Mouse (Mus musculus): Measurements from ENCODE around the gene Hepacam. TPM values are rescaled to one million over a fixed set of nuclear protein-coding genes. Genes with fewer than 3 reads are reported as not detected.

Hepacam gene
- polyA plus RNA-seq, 1 experiment from 2014 or later: not detected

- 78% methylated on average over 3 of the region's 3 CpGs for WGBS
Measured at GRCm38 (mm10) chr9:37414666-37415065, 47.5 kb downstream of the Hepacam start.

GRCm38 (mm10) chr9:37418791-37419190 lies 51.6 kb downstream of the Hepacam start:
- H3K9me3 ChIP-seq (ENCODE audit: control insufficient read depth, low read depth, low read length): no peaks in the 10 kb centered on the region
- H3K4me2 ChIP-seq (replicated peaks; ENCODE audit: low read depth, low read length): no peak overlapping the region
- WGBS: 72% methylated on average over 4 of the region's 4 CpGs
- no peak overlapping the region for H3K9ac ChIP-seq (replicated peaks; ENCODE audit: low read depth, low read length)
- H3K27ac ChIP-seq (ENCODE audit: low read length): no peak overlapping the region
- H3K27me3 ChIP-seq (ENCODE audit: control insufficient read depth, insufficient read depth, low read length): no peaks in the 10 kb centered on the region
- ATAC-seq (ENCODE audit: insufficient number of reproducible peaks, insufficient read depth, low FRiP score, low read depth): no peak
- no peaks in the 10 kb centered on the region for H3K36me3 ChIP-seq (ENCODE audit: control insufficient read depth, insufficient read depth, low read length)
- no peaks in the 10 kb centered on the region for H3K4me1 ChIP-seq (ENCODE audit: control insufficient read depth, insufficient read depth, low read length)
- H3K4me3 ChIP-seq (ENCODE audit: low read depth, low read length): no peak overlapping the region

More at GRCm38 (mm10) chr9:37414666-37415065, 47.5 kb downstream of the Hepacam start:
- H3K9ac ChIP-seq (replicated peaks; ENCODE audit: low read depth, low read length): no peak overlapping the region
- no peak overlapping the region for H3K4me2 ChIP-seq (replicated peaks; ENCODE audit: low read depth, low read length)
- H3K27ac ChIP-seq (ENCODE audit: low read length): no peak overlapping the region
- no peak overlapping the region for H3K4me3 ChIP-seq (ENCODE audit: low read depth, low read length)
- ATAC-seq (ENCODE audit: insufficient number of reproducible peaks, insufficient read depth, low FRiP score, low read depth): no peak
- no peaks in the 10 kb centered on the region for H3K4me1 ChIP-seq (ENCODE audit: control insufficient read depth, insufficient read depth, low read length)
- H3K27me3 ChIP-seq (ENCODE audit: control insufficient read depth, insufficient read depth, low read length): no peaks in the 10 kb centered on the region
- H3K36me3 ChIP-seq (ENCODE audit: control insufficient read depth, insufficient read depth, low read length): no peaks in the 10 kb centered on the region
- H3K9me3 ChIP-seq (ENCODE audit: control insufficient read depth, low read depth, low read length): no peaks in the 10 kb centered on the region

- ATAC-seq (ENCODE audit: insufficient number of reproducible peaks, insufficient read depth, low FRiP score, low read depth): peak; percentile 92
- Histone ChIP-seq H3K9me3 (ENCODE audit: control insufficient read depth, low read depth, low read length) (no peaks in the 10 kb centered on the region), H3K9ac (replicated peaks; ENCODE audit: low read depth, low read length) (no peak overlapping the region), H3K4me1 (ENCODE audit: control insufficient read depth, insufficient read depth, low read length) (no peaks in the 10 kb centered on the region), H3K27ac (ENCODE audit: low read length) (no peak overlapping the region), H3K4me2 (replicated peaks; ENCODE audit: low read depth, low read length) (peak overlapping the region; percentile 58), H3K36me3 (ENCODE audit: control insufficient read depth, insufficient read depth, low read length) (no peaks in the 10 kb centered on the region), H3K27me3 (ENCODE audit: control insufficient read depth, insufficient read depth, low read length) (no peaks in the 10 kb centered on the region), H3K4me3 (ENCODE audit: low read depth, low read length) (peak overlapping the region; percentile 24)
- WGBS: under 1% methylated on average over 27 of the region's 27 CpGs
Measured at GRCm38 (mm10) chr9:37420676-37421075, 53.5 kb downstream of the Hepacam start.

GRCm38 (mm10) chr9:37421239-37421638 lies 54.1 kb downstream of the Hepacam start:
- no peak; the same call in 1 of the 2 replicates for ATAC-seq (ENCODE audit: insufficient number of reproducible peaks, insufficient read depth, low FRiP score, low read depth)
- Histone ChIP-seq H3K27me3 (ENCODE audit: control insufficient read depth, insufficient read depth, low read length) (no peaks in the 10 kb centered on the region), H3K36me3 (ENCODE audit: control insufficient read depth, insufficient read depth, low read length) (no peaks in the 10 kb centered on the region), H3K4me2 (replicated peaks; ENCODE audit: low read depth, low read length) (peak overlapping the region; percentile 58), H3K4me3 (ENCODE audit: low read depth, low read length) (peak overlapping the region; percentile 24), H3K9ac (replicated peaks; ENCODE audit: low read depth, low read length) (no peak overlapping the region), H3K9me3 (ENCODE audit: control insufficient read depth, low read depth, low read length) (no peaks in the 10 kb centered on the region), H3K27ac (ENCODE audit: low read length) (no peak overlapping the region), H3K4me1 (ENCODE audit: control insufficient read depth, insufficient read depth, low read length) (no peaks in the 10 kb centered on the region)
- 22% methylated on average over 12 of the region's 12 CpGs for WGBS

DNA sequence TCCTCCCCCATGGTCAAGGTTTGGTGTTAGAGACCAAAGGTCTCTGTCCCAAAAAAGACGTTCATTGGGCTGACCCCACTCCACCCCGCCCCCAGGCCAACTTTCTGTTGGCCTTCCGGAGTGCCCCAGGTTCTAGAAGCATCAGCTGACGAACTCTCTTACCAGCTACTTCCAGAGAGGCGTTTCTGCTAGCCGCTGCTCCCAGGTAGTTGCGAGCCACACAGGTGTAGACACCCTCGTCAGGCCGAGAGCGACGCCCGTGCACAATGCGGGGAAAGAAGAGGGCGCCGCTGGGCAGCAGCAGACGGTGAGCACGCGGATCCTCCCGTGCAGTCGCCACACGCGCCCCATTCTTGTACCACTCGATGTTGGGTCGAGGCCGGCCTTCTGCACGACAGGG lies 62.2 kb downstream of the Hepacam start:
- 8% methylated on average over 26 of the region's 26 CpGs for WGBS
- Histone ChIP-seq H3K9ac (replicated peaks; ENCODE audit: low read depth, low read length) (no peak overlapping the region), H3K9me3 (ENCODE audit: control insufficient read depth, low read depth, low read length) (no peaks in the 10 kb centered on the region), H3K4me1 (ENCODE audit: control insufficient read depth, insufficient read depth, low read length) (peaks cover 8% of the 10 kb centered on the region; the same call in 1 of the 2 replicates), H3K36me3 (ENCODE audit: control insufficient read depth, insufficient read depth, low read length) (no peaks in the 10 kb centered on the region), H3K27me3 (ENCODE audit: control insufficient read depth, insufficient read depth, low read length) (peaks cover 49% of the 10 kb centered on the region), H3K4me2 (replicated peaks; ENCODE audit: low read depth, low read length) (no peak overlapping the region), H3K4me3 (ENCODE audit: low read depth, low read length) (no peak overlapping the region), H3K27ac (ENCODE audit: low read length) (no peak overlapping the region)
- no peak for ATAC-seq (ENCODE audit: insufficient number of reproducible peaks, insufficient read depth, low FRiP score, low read depth)

DNA sequence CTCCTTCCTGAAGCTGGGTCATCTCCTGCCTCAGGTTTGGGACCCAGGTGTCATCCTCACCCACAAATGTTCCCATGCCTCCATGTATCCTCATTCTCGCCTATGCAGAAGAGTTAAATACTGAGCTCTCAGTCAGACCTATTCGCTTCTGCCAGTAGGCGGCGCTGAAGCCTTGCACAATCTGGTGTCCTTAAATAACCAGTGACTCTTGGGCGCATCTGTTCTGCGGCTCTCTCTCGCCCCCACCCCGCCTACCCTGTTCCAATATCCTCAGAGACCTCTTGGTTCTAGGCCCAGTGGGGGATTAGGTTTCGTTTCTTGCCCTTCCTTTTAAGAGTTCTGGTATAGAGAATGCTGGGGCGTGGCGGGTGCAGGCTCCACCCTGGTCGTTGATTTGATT lies 63.4 kb downstream of the Hepacam start:
- Histone ChIP-seq H3K27ac (ENCODE audit: low read length) (no peak overlapping the region), H3K27me3 (ENCODE audit: control insufficient read depth, insufficient read depth, low read length) (peaks cover 60% of the 10 kb centered on the region), H3K9me3 (ENCODE audit: control insufficient read depth, low read depth, low read length) (no peaks in the 10 kb centered on the region), H3K4me1 (ENCODE audit: control insufficient read depth, insufficient read depth, low read length) (peaks cover 8% of the 10 kb centered on the region; the same call in 1 of the 2 replicates), H3K36me3 (ENCODE audit: control insufficient read depth, insufficient read depth, low read length) (no peaks in the 10 kb centered on the region), H3K4me2 (replicated peaks; ENCODE audit: low read depth, low read length) (no peak overlapping the region), H3K4me3 (ENCODE audit: low read depth, low read length) (no peak overlapping the region), H3K9ac (replicated peaks; ENCODE audit: low read depth, low read length) (no peak overlapping the region)
- ATAC-seq (ENCODE audit: insufficient number of reproducible peaks, insufficient read depth, low FRiP score, low read depth): peak; percentile 59; the same call in 1 of the 2 replicates
- 3% methylated on average over 12 of the region's 12 CpGs for WGBS

DNA sequence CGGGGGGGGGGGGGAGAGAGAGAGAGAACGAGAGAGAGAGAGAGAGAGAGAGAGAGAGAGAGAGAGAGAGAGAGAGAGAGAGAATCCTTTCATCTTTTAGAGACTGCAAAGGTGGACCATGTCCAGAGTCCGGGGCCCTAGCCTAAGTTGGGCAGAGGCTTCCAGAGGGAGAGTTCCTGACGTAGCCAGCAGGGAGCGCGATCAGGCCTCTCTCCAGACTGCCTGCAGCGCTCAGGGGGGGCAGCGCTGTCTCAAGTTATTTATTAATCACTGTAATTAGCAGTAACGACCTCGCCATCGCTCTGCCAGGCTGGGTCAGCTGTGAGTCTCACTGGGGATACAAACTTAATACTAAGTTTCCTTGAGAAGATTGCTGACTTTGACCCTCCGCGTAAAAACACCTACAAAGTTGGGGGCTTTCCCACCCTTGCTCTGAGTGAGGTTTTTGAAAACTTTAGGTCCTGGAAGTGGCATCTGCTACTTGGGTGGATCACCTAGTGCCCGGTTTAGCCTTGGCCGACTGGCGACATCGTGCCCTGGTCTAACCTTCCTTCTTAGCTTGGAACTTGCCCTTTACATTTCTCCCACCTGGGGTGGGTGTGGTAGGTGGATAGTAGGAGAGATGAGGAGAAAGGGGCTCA lies 65.0 kb downstream of the Hepacam start:
- no peak for ATAC-seq (ENCODE audit: insufficient number of reproducible peaks, insufficient read depth, low FRiP score, low read depth)
- 2% methylated on average over 15 of the region's 17 CpGs for WGBS
- Histone ChIP-seq H3K9ac (replicated peaks; ENCODE audit: low read depth, low read length) (no peak overlapping the region), H3K4me1 (ENCODE audit: control insufficient read depth, insufficient read depth, low read length) (peaks cover 8% of the 10 kb centered on the region; the same call in 1 of the 2 replicates), H3K27me3 (ENCODE audit: control insufficient read depth, insufficient read depth, low read length) (peaks cover 65% of the 10 kb centered on the region), H3K9me3 (ENCODE audit: control insufficient read depth, low read depth, low read length) (no peaks in the 10 kb centered on the region), H3K4me2 (replicated peaks; ENCODE audit: low read depth, low read length) (peak overlapping the region; percentile 35; the same call in 1 of the 2 replicates), H3K4me3 (ENCODE audit: low read depth, low read length) (no peak overlapping the region), H3K27ac (ENCODE audit: low read length) (no peak overlapping the region), H3K36me3 (ENCODE audit: control insufficient read depth, insufficient read depth, low read length) (no peaks in the 10 kb centered on the region)

DNA sequence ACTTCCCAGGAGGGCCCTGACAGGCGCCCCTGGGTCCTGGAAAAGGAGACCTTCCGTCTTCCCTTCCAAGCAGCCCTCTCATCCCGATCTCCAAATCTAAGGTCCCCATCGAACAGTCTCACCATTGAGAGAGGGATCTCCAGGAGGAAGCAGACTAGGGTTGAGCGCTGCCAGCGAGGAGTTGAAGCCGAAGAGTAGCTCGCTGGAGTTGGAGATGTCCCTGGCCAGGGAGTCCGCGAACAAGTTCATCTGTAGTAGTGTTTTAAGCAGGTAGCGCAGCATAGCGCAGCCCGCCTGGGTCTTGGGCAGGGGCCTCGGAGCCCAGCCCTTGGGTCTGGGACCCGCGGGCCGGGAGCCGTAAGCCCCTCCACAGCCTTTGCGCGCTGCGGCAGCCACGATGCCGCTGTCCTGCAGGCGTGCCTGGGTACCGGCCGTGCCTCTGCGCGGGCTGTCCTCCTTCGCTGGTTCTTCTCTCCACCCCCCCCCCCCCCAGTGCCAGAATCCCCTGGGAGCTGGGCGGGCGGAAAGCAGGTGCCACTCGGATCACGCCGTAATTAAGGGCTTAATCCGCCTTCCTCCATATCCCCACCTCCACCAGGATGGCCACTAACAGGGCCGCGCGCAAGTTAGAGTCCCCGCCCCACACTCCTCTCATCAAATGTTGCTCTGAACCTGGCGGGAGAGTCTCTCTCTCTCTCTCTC lies 65.7 kb downstream of the Hepacam start, which contains the start of gene Robo3:
Gene Robo3, minus strand, starts transcription at position 527 of the 702 bp plus-strand sequence.
- peaks cover 62% of the 10 kb centered on the region for H3K27me3 ChIP-seq (ENCODE audit: control insufficient read depth, insufficient read depth, low read length)
- no peaks in the 10 kb centered on the region for H3K9me3 ChIP-seq (ENCODE audit: control insufficient read depth, low read depth, low read length)
- H3K4me3 ChIP-seq (ENCODE audit: low read depth, low read length): peak within 1 kb of the TSS; percentile 17; the same call in 1 of the 2 replicates
- H3K27ac ChIP-seq (ENCODE audit: low read length): no peak within 1 kb of the TSS
- WGBS: 1% methylated on average over 38 of the region's 40 CpGs
- no peak within 1 kb of the TSS for H3K9ac ChIP-seq (replicated peaks; ENCODE audit: low read depth, low read length)
- peaks cover 8% of the 10 kb centered on the region; the same call in 1 of the 2 replicates for H3K4me1 ChIP-seq (ENCODE audit: control insufficient read depth, insufficient read depth, low read length)
- ATAC-seq (ENCODE audit: insufficient number of reproducible peaks, insufficient read depth, low FRiP score, low read depth): no peak; the same call in 1 of the 2 replicates
- H3K4me2 ChIP-seq (replicated peaks; ENCODE audit: low read depth, low read length): peak within 1 kb of the TSS; percentile 35
- no peaks in the 10 kb centered on the region for H3K36me3 ChIP-seq (ENCODE audit: control insufficient read depth, insufficient read depth, low read length)

All from stomach, embryonic 14.5 days (tissue).